22 mouse cellular contexts compared by ENCODE assay signal in genomic region chr9:45929285-45929684, GRCm38 (mm10). TPM values are rescaled to one million over a fixed set of nuclear protein-coding genes. Genes with fewer than 3 reads are reported as not detected.
A peak's percentile ranks its signal among the peaks of the same experiment; 100 is the strongest.
DNase-seq lines count a peak whose midpoint lies in the region; TF ChIP-seq lines count a peak whose summit lies in the region.
"Had no signal": no experiment of that assay in that cellular context is flagged by ENCODE, and none has a peak within 500 bp of the region (broad histone marks: within the 10 kb centered on the region; RNA-seq: fewer than 3 reads in every experiment).

No protein-coding gene starts in this region.

- DNase-seq in cerebellum, adult 9-10 months: peak; percentile 9
- no peak for DNase-seq in cerebellum, postnatal 36 days
- DNase-seq in heart, adult 11 months: peak; percentile 89
- no peak for DNase-seq in heart, adult 8-10 months (ENCODE audit: low spot score)
- DNase-seq in adrenal gland, adult (ENCODE audit: inconsistent age in 2 of 2, low spot score in 1 of 2): no peak
- DNase-seq: adrenal gland, adult 2 months; adrenal gland, postnatal 10 days; adrenal gland, postnatal 25 days; B cell, adult 2 months; cerebellum, adult 11-12 months; cerebellum, adult 2 months; cerebellum, adult 9-11 months; cerebellum, postnatal 14 days had no signal

- TF ChIP-seq POLR2A in bone marrow macrophage, adult 2 months (IDR thresholded peaks at IDR 0.05; ENCODE audit: borderline replicate concordance, low read depth, low read length): no peak
- TF ChIP-seq POLR2A in myocyte (IDR thresholded peaks at IDR 0.05; ENCODE audit: insufficient read length, low read depth): no peak

- TF ChIP-seq CTCF in bone marrow macrophage, adult 2 months (IDR thresholded peaks at IDR 0.05; ENCODE audit: low read depth, low read length): no peak

- no peak overlapping the region for H3ac ChIP-seq in myocyte (ENCODE audit: control insufficient read depth, insufficient read length)

- peaks cover 37% of the 10 kb centered on the region for H3K4me1 ChIP-seq in bone marrow macrophage, adult 2 months (ENCODE audit: control insufficient read depth, insufficient read depth, low read length)
- H3K4me1 ChIP-seq: forebrain, embryonic 10.5 days; forebrain, embryonic 12.5 days had no signal

- H3K79me2 ChIP-seq in myocyte (ENCODE audit: control insufficient read depth, insufficient read depth): no peaks in the 10 kb centered on the region

- peaks cover 21% of the 10 kb centered on the region for H3K36me3 ChIP-seq in myocyte (ENCODE audit: control insufficient read depth, insufficient read depth)

- peak overlapping the region; percentile 72 for H3K27ac ChIP-seq in bone marrow macrophage, adult 2 months (ENCODE audit: insufficient read depth, low read depth, low read length)
- H3K27ac ChIP-seq: embryonic facial prominence, embryonic 10.5 days; embryonic facial prominence, embryonic 12.5 days; forebrain, embryonic 10.5 days; forebrain, embryonic 12.5 days had no signal

- H3K27me3 ChIP-seq in myocyte (ENCODE audit: control insufficient read depth, insufficient read depth, insufficient read length): no peaks in the 10 kb centered on the region
- H3K27me3 ChIP-seq: CH12.LX; embryonic facial prominence, embryonic 12.5 days; forebrain, embryonic 12.5 days; Patski had no signal

- no peak overlapping the region for H3K4me3 ChIP-seq in bone marrow macrophage, adult 2 months (ENCODE audit: insufficient read depth, low read length)
- H3K4me3 ChIP-seq in myocyte: no peak overlapping the region
- H3K4me3 ChIP-seq: embryonic facial prominence, embryonic 10.5 days; embryonic facial prominence, embryonic 12.5 days; erythroblast, embryonic 14.5 days; forebrain, embryonic 10.5 days; forebrain, embryonic 12.5 days had no signal

- H3K4me2 ChIP-seq in myocyte (ENCODE audit: low read depth): no peak overlapping the region
- H3K4me2 ChIP-seq: embryonic facial prominence, embryonic 12.5 days; forebrain, embryonic 12.5 days had no signal

TF ChIP-seq in myocyte, 11 proteins besides CTCF, POLR2A, EP300 and RAD21:
- TF ChIP-seq MYOG (IDR thresholded peaks at IDR 0.05; ENCODE audit: control insufficient read depth in 1 of 3, insufficient read depth in 1 of 3, insufficient read length in 2 of 3, low read depth in 2 of 3) (peak in 2 of 3 experiments; percentile 4 to 61), TCF3 (IDR thresholded peaks at IDR 0.05; ENCODE audit: insufficient read length, low read depth) (no peak), MAX (IDR thresholded peaks at IDR 0.05; ENCODE audit: low read depth) (no peak), MYOD1 (IDR thresholded peaks at IDR 0.05; ENCODE audit: control insufficient read depth in 1 of 3, insufficient read length in 2 of 3, low read depth in 2 of 3) (peak in 2 of 3 experiments; percentile 69 to 71)
TF ChIP-seq in myocyte: peak in this region for 2.

RNA-seq across cellular contexts. Expression of gene Tagln, which starts 6.6 kb away (rescaled TPM):
- total RNA-seq in heart, adult 8-10 months (2022): 10 to 100 TPM; 33.4 to 69.1 (median 50.0) TPM
- 7.1 and 9.9 TPM in 2 replicates for polyA plus RNA-seq in bone marrow macrophage, adult 2 months (2012; ENCODE audit: insufficient read depth, insufficient read length, missing spikeins)
- 142 TPM for polyA plus RNA-seq in myocyte (2012; fragmentation: generic; extraction: Trizol)
- polyA plus RNA-seq: erythroblast, embryonic 14.5 days had no signal

RNA-seq across cellular contexts. Expression of gene Rnf214, which starts 22.6 kb away (rescaled TPM):
- total RNA-seq in heart, adult 8-10 months (2022): 10 to 100 TPM; 32.6 to 36.7 (median 34.0) TPM
- polyA plus RNA-seq in bone marrow macrophage, adult 2 months (2012; ENCODE audit: insufficient read depth, insufficient read length, missing spikeins): 30.5 and 33.0 TPM in 2 replicates
- polyA plus RNA-seq in myocyte (2012; fragmentation: generic; extraction: Trizol): 14.6 TPM

RNA-seq across cellular contexts. Expression of gene Pcsk7, which starts 23.0 kb away (rescaled TPM):
- 10 to 100 TPM; 12.9 to 15.7 (median 14.6) TPM for total RNA-seq in heart, adult 8-10 months (2022)
- polyA plus RNA-seq in bone marrow macrophage, adult 2 months (2012; ENCODE audit: insufficient read depth, insufficient read length, missing spikeins): 22.3 and 27.6 TPM in 2 replicates
- polyA plus RNA-seq in myocyte (2012; fragmentation: generic; extraction: Trizol): 17.2 TPM

RNA-seq across cellular contexts. Expression of gene Sidt2, which starts 25.8 kb away (rescaled TPM):
- 10 to 100 TPM; 62.1 to 77.4 (median 69.0) TPM for total RNA-seq in heart, adult 8-10 months (2022)
- polyA plus RNA-seq in bone marrow macrophage, adult 2 months (2012; ENCODE audit: insufficient read depth, insufficient read length, missing spikeins): 110 and 122 TPM in 2 replicates
- polyA plus RNA-seq in myocyte (2012; fragmentation: generic; extraction: Trizol): 59.9 TPM

Comparison
In these comparisons a context has a peak if more than half of its experiments do, and no peak if none do; other contexts are left out.
1. DNase-seq: peak in cerebellum, adult 9-10 months (single experiment) and heart, adult 11 months (single experiment); none in cerebellum, postnatal 36 days (0 of 2), heart, adult 8-10 months (single experiment) and adrenal gland, adult (0 of 2).
2. RNA of gene Tagln, which starts 6.6 kb away (polyA plus RNA-seq): 142 TPM in myocyte (single experiment); 7.1 to 9.9 TPM in bone marrow macrophage, adult 2 months; every median in the first group is over 10 times any median in the second.